Mouse (Mus musculus) frontal cortex, postnatal 10 days (tissue): ENCODE results near the gene Dgkq.

Source experiments
- DNase-seq, 2 experiments: peaks; one replicate each; pipeline ENCODE4 v3.0.0; 2022; ENCODE audit warnings: low spot score in 2 of 2, mixed read lengths in 1 of 2

Dgkq gene

DNA sequence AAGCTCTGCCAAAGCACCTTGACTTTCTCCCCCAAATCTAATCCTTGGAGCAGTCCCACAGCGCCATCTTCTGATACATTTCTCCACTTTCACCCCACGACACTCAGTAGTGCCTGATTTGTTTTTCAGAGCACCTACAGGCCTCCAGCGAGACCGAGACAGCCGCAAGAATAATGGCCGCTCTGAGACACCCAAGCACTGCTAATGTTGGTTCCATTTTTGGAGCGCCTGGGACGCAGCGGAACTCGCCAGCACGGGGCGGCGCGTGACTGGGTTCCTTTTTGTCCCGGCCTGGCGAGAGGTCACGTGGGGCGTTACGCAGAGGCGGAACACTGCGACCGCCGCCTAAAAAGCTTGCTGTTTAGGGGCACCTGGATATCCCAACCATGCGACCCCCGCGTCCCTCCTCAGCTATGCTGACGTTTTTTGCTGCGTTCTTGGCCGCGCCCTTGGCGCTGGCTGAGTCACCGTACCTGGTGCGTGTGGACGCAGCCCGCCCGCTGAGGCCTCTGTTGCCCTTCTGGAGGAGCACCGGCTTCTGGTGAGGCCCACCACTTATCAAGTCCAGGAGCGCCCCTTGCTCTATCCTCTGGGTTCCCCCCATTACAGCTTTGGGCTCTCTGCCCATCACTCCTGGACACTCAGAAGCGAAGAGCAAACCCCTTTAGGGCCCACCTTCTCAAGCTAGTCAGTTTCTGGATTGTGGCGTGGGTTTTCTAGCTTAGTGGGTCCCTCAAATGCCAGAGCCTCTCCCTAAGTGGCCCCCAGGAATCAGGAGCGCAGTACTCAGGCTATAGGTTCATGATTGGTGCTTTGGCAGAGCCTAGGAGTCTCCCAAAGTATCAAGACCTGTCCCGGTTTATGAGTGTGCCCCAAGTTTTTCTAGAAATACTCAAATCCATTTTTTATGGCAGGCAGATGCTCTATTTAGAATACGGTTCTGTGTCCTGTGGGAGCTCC is at the start of gene Dgkq:
Gene Dgkq, minus strand, starts transcription at position 696 of the 960 bp plus-strand sequence.
- peak; percentile 79 to 85 for DNase-seq

DNA sequence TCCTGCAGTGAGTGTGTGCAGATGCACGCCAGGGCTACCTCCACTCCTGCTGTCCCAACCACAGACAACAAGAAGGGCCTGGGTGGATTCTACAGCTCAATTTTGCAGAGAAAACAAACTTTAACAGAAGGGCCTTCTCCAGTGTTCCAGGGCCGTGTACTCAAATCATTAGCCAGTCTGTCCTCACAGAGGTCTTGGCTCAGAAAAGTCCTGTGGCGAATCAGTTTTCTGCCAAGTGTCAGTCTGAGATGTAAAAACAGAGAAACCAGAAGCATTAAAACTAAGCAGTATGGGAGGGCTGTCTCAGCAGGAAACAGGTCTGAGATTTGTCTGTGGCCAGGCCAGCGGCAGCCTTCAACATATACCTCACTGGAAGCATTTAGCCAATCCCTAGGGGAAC is 48.6 kb upstream of the Dgkq start:
- peak in 1 of 2 experiments; percentile 16 for DNase-seq

DNA sequence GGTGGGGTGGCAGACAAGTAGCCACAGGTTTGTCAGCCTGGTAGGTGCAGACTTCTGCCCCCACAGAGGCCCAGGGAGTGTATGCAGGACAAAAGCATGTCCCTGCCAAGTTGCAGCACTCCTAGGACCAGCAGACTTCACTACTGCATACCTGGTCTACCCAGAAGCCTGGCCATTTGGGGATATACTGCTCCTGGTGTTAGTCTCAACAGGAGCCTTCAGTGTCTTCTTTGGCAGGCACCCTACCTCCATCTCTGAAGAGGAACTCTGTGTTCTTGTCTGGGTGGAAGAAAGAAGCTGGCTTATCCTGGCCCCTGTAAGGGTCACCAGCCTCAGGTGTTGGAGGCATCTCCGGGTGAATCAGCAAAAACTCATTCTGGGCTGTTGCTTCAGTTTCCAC is 46.5 kb upstream of the Dgkq start:
- no peak for DNase-seq

DNA sequence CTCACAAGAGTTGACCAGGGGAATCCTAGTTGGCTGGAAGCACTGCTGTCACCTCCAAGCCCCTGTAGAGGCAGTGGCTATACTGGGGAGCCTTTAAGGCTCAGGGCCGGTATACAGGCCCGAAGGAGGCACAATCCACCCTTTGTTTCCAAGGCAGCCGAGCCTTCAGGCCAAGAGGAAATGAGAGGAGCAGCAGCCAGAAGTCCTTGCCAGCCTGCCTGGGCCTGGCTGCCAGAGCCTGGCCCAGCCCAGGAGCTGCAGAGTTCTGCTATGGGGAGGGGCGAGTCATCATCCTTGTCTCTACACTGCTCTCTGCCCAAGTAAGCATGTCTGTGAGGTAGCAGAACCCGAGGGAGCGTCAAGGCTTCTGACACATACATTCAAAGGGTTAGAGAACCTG is 44.7 kb upstream of the Dgkq start:
- DNase-seq: peak in 1 of 2 experiments; percentile 49

DNA sequence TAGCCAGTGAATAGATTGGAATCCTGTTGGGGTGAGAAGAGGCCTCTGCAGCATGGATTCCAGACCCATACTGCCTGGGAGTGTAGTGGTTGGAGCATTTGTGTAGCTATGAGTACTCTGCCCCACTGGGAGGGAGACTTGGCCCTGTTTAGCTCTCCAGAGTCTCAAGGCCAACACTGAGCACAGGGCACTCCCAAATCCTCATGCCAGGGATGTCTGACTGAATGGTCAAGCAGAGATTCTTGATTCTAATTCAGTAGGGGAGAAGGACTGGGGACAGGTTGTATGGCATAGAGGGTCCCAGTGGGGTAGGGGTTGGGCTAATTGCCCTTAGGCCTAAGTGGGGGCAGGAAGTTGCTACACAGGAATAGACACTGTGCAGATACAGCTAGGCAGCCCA is 44.2 kb upstream of the Dgkq start:
- no peak for DNase-seq

DNA sequence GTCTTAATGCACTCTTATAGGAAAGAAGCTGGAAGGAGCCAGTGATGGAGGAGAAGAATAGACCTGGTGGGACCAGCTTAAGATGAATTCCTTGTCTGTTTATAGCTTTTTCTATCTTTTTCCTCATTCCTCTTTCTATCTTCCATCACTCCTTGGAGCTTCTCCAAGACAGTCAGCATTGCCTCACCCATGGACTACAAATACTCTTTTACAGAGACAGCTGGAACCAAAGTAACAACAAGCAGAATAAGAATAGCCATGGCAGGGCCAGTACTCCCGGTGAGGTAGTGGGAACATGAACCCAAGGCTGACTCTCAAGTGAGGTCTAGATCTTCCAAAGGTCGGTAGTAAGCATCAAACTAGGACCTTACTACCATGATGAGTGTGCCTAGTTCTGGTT is 43.6 kb upstream of the Dgkq start:
- no peak for DNase-seq

DNA sequence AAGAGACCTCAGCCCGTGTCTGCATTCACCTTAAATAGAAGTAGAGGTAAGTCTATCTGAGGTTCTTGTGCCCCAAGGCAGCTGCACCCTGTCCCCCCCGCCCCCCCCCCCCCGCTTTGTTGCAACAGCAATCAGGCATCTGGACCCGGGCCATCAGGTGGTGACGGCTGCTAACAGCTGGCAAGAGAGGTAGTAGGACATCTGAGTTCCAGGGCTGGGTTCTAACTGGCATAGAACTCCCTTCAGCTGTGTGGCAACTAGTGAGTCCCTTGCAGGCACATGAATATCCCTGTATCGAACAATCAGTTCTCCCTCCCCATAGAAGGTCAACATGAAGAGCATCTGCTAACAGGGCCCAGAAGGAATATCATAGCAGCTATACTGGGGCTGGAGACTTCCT is 42.5 kb upstream of the Dgkq start:
- no peak for DNase-seq

DNA sequence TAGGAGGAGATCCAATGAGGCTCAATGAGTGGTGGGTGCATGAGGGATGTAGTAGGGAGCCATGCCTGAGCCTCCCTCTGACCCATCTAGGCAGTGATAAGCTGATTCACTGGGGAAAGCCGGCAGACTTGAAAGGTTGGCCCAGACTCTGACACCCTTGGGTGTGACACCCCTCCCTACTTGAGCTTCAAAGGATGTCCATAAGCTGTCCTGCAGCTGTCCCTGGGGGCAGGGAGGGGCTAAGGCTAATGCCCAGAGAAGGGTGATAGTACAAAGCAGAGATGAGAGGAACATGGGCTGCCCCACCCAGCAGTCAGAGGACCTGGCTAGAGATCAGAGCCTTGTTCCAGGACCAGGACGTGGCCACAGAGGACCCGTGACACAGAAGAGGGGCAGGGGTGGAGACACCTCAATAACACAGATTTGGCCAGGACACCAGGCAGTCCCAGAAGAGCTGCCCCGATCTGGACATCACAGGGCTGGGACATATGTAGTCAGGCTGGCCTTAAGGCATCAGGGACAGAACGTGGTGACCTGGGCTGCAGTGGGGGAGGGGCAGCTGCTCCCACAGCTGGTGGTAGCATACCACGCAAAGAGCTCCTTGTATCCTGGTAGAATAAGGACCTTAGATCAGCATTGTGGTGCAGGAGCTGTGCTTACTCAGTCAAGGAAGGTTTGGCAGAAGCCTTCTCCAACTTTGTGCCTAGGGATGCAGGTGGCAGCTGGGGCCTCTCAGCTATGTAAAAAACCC is 39.7 kb upstream of the Dgkq start:
- no peak for DNase-seq

DNA sequence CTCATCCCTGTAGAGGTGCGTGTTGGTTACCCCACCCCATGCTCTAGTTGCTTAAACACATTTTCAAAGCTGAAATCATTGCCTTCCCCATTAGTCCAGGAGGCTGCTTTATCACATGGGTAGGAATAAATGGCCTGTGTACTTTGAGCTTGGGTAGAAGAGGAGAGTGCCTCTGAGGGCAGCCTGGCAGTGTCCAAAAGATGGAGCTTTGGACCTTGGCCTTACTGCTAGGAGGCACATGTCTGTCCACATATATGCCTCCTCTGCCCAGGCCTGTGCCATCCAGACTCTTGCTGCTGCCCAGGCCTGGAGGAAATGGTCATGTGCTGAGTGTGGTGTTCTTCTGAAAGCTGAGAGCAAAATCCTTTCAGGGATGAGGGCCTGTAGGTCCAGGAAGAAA is 38.9 kb upstream of the Dgkq start:
- no peak for DNase-seq

DNA sequence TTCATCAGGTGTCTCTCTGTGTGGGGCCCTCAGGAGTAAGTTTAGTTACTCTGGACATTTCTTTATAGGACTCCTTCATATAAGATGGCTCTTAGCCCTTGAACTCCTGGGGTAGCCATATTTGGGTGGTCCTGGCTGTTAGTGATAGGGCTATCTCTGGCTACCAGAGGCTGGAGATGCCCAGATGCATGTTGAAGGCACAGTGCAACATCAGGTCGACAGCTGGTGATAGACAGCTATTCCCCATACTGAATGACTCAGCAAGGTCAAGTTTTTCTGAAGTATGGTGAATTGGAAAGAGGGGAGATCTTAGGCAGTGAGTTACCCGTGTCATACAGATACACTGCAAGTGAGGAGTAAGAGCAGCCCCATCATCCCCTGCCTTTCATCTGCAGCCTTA is 38.3 kb upstream of the Dgkq start:
- DNase-seq: no peak

DNA sequence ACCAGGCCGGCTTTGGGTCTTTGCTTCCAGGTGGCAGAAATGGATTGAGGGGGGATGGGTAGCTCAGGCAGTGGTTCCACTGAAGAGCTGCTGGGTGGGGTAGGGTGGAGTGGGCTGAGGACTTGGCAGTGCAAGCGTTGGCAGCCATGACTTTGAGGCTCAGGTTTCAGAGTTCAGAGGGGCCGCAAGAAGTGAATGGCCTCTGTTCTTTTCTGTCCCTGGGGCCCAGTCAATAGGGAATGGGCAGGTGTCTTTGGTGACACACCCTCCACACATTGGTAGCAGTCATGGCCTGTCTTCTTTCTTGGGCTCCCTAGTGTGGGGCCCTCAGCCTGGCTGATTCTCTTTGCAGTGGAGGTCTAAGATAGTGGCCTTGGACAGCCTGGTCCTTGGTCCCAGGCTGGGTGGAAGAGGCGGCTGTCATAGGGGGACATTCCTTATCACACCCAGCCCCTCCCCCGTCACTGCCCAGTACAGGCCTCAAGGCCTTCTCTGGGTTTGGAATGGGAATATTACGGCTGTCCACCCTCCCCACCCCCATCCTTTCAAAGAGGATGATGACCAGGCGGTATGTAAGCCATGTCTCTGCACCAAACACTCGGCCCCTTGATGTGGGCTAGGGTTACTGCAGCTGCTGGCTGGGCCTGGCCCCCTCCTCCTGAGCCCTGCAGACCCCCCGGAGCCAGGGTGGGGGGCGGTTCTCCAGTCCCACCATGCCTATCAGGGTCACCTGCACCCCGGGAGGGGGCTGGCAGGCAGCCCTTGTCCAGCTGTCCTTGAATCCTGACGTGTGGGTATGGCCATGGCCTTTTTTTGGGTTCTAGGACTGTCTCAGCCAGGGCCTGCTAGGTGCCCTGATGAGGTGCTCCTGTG is 34.5 kb upstream of the Dgkq start:
- DNase-seq: no peak

DNA sequence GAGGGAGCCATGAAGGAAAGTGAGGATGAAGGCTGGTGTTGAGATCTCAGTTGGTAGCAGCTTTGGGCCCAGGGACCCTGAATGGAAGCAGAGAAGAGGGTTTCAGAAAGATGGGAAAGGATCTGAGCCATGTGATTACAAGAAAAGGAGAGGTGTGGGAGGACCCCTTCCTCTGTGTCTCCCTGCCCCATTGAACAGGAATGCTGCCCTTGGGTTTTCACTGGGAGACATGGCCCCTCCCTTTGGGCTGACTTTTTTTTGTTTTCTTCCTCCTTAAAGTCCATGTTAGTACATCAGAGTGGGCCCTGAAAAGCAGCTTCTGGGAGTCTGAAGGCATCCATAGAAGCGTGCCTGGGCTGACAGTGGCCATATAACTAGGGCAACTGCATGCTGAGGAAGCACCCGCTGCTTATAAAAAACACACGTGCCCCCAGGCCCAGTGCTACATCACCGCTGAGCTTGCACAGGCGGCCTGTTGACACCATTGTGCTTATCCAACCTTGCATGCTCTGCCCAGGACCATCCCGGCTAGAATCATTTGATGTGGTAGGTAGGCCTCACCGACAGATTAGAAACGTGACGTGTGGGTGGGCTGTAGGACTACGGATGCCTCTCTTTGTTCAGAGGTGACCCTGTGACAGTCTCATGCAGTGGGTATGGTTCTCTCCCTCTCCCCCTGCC is 32.0 kb upstream of the Dgkq start:
- DNase-seq: no peak

DNA sequence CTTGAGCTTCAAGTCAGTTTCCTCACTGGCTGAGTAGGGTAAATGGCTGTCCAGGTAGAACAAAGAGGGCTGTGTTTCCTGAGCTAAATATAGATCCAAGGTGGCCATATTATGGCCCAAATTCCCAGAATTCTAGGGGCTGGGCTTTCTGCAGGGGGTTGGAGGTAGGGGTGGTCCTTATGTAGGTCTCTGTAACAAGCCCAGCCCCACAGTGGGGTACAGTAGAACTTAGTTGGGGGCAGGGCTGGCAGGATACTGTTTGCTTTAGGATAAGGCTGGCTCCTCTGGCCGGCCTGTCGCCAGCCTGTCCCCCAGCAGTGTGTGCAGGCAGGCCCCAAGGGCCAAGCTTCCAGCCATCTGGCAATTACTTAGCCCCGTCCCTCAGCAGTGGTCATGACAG is 30.9 kb upstream of the Dgkq start:
- DNase-seq: no peak

DNA sequence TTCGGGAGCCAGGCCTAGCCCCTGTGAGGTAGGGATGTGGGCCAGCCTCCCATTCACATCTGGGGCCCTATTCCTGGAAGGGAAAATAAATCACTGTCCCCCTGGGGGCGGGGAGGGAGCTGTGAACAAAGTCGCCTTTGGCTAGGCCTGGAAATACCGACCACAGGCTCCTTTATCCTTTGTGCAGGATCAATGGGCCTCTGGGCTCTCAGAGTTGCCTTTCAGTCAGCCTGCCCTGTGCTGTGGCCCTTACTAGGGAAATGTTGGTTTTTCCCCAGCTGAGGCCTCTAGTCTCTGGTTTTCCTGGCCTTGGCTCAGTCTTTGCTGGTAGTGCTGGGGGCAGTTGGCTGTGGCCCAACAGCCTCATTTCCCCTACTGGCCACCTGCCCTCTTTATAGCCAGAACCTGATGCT is 27.9 kb upstream of the Dgkq start:
- DNase-seq: peak; percentile 60 to 63

DNA sequence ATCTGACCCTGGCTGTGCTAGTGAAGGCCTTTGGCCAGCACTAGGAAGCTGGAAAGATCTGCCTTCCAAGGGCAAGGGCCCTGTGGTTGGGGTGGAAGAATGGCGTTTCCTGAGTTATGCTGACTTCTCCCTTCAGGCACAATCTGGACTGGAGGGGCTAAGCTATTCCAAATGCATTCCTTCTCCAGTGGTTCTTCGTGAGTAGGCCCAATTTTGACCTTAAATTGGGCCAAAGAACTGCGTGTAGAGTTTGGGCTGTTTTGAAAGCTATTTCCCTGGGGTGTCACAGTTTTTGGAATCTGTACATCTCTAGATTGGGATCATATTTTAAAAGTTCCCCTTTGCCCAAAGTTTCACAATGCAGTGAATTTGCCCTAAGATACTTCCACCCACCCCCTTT is 27.1 kb upstream of the Dgkq start:
- no peak for DNase-seq

DNA sequence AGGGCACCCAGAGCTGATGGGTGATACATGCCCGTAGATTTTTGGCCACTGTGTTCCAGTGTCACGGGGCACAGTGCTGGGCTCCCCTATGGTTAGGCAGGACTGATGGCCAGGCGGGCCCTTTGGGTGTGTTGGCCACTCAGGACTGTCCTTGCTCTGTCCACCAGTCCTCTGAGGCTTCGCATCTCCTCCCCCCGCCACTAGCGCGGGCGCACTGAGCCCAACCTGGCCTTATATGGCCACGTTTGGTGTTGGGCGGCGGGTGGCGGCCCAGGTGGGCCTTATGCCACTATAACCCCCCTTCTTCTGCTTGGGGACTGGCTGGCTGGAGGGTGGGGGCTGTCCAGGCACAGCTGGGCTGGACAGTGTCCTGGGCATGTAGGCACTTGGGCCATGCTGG is 26.4 kb upstream of the Dgkq start:
- DNase-seq: no peak

DNA sequence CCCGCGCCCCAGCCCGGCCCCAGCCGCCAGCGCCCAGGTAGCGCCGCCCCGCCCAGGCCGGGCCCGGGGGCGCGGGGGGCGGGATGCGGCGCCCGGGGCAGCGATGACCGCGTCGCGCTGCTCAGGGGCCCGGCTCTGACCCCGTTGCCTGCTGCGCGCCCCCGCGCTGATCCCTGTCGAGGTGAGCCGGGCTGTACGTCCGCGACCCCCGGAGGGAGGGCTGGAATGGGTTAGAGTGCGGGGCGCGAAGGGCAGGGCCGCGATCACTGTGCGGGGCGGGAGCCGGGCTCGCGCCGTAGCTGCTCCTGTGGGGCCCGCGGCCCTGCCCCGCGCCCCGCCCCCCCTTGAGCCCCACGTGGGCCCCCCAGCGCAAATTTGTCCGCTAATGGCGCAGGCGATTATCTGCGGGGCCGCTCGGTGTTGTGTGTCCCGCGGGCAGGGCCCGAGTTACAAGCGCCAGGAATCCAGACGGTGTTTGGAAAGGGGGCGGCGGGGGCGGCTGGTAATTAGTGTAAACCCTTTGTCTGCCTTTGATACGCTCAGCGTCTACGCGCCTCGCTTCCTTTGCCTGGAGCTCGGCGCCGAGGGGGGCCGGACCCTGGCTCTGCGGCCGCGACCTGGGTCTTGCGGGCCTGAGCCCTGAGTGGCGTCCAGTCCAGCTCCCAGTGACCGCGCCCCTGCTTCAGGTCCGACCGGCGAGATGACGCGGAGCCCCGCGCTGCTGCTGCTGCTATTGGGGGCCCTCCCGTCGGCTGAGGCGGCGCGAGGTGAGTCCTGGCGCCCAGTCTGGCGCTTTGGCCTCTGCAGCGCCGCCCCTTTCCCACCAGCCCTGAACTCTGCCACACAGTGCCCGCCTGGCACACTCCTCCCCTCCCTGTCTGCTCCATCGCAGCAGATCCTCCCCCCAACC is 25.1 kb upstream of the Dgkq start:
- peak in 1 of 2 experiments; percentile 34 for DNase-seq

DNA sequence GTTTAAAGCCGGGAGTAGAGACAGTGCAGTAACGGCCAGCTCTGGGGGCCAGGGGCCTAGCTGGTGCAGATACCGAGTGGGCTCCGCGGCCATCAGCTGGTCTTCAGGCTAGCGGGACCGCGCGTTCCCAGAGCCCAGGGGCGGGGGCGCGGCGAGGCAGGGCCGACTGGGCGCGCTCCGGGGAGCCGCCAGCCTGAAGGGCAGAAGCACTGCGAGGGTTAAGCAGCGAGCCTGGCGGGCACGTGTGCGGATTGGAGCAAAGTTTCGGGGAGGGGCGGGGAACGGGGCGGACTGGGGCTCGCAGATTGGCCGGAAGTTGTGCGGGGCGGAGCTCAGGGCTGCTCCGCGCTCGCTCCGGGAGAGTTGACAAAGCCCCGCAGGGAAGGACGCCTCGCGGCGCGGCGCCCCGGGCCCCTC is 24.4 kb upstream of the Dgkq start:
- peak; percentile 64 to 77 for DNase-seq

DNA sequence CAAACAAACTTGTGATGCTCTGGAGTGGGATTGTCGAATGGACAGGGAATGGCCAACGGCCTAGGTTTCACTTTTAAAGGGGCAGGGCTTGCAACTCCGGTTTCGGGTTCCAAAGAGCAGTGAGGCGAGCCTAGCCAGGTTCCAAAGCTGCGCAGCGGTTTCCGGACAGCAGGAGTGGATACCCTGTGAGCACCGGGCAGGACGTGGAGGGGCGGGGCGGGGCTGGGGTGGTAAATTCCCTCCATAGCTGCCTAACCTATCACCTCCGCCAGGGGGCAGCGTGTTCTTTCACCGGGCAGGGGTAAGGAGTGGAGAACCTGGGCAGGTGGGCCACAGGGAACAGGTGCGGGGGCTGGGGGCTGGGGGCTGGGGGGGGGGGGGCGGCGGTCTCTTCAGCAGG is 22.8 kb upstream of the Dgkq start, which contains the start of gene Fgfrl1:
Gene Fgfrl1, plus strand, starts transcription at position 112 of the 400 bp plus-strand sequence.
- no peak for DNase-seq

DNA sequence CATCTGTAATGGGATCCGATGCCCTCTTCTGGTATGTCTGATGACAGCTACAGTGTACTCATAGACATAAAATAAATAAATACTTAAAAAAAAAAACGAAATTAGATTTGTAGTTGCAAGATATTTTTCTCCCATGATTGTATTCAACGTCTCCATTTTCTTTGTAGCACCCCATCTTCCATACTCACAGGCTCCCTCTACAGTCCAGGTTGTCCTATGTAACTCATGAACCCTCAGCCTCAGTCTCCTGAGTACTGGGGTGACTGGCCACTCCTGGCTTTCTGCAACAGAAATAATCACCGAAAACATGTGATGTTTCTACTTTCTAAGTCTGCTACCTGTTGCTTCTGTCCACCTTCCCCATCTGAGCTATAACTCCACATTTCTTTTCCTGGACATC is 21.7 kb upstream of the Dgkq start:
- DNase-seq: no peak
